Mouse (Mus musculus) B cell, adult (primary cell): ENCODE measurements around the gene Rbms1. TPM values are rescaled to one million over a fixed set of nuclear protein-coding genes. Genes with fewer than 3 reads are reported as not detected.

Experiments used
- total RNA-seq: library from RNA; stranded (reverse); gene quantifications from 4 replicates; pipeline ENCODE4 v1.2.4, GENCODE M21; 2023; ENCODE audit not compliant: inconsistent age

Rbms1 gene
- total RNA-seq, result 62.1 to 63.0 TPM (median 62.8 TPM) in 4 replicates

GRCm38 (mm10) chr2:60962671-60963421, at the start of gene Rbms1:
Gene Rbms1 (minus strand): TSS chr2:60963192.

GRCm38 (mm10) chr2:60722514-60722913, 240.5 kb downstream of the Rbms1 start, which contains the start of gene Itgb6:
Gene Itgb6 (minus strand): TSS chr2:60722643.

Other genes with a start within 250 kb of the Rbms1 start
- not detected in 4 replicates for gene Itgb6, start 240.5 kb downstream of the Rbms1 start, total RNA-seq